Mouse (Mus musculus) forelimb bud, embryonic 11.5 days (tissue): Measurements from ENCODE around the gene Ip6k1.

Experiments
- DNase-seq: peaks from one replicate; pipeline ENCODE4 v3.0.0-alpha.2; 2012; ENCODE audit warnings: low read depth, low spot score

Ip6k1 gene

GRCm38 (mm10) chr9:108056361-108057261, 54.3 kb downstream of the Ip6k1 start:
- DNase-seq: no peak

- DNase-seq: no peak
Observed at GRCm38 (mm10) chr9:108057262-108057562, 54.9 kb downstream of the Ip6k1 start.

- no peak for DNase-seq
Observed at GRCm38 (mm10) chr9:108058291-108058690, 56.0 kb downstream of the Ip6k1 start.

- DNase-seq: no peak
Observed at GRCm38 (mm10) chr9:108062142-108062541, 59.8 kb downstream of the Ip6k1 start.

- DNase-seq: no peak
Observed at GRCm38 (mm10) chr9:108063361-108063760, 61.1 kb downstream of the Ip6k1 start.

- DNase-seq: peak; percentile 46
Observed at GRCm38 (mm10) chr9:108065491-108066011, 63.2 kb downstream of the Ip6k1 start.

GRCm38 (mm10) chr9:108067199-108067598, 64.9 kb downstream of the Ip6k1 start:
- DNase-seq: no peak

GRCm38 (mm10) chr9:108067900-108068299, 65.6 kb downstream of the Ip6k1 start:
- peak; percentile 89 for DNase-seq

GRCm38 (mm10) chr9:108069007-108069406, 66.7 kb downstream of the Ip6k1 start:
- no peak for DNase-seq

- no peak for DNase-seq
Observed at GRCm38 (mm10) chr9:108069529-108069928, 67.2 kb downstream of the Ip6k1 start.

- no peak for DNase-seq
Observed at GRCm38 (mm10) chr9:108071801-108072200, 69.5 kb downstream of the Ip6k1 start.

GRCm38 (mm10) chr9:108072481-108072924, 70.2 kb downstream of the Ip6k1 start:
- no peak for DNase-seq

GRCm38 (mm10) chr9:108073141-108073930, 71.0 kb downstream of the Ip6k1 start:
- DNase-seq: no peak

- DNase-seq: no peak
Observed at GRCm38 (mm10) chr9:108080168-108080567, 77.9 kb downstream of the Ip6k1 start, which contains the start of gene Mst1. Mst1 (plus strand) TSS chr9:108080436.

GRCm38 (mm10) chr9:108082549-108082948, 80.2 kb downstream of the Ip6k1 start:
- DNase-seq: no peak

GRCm38 (mm10) chr9:108082988-108083431, 80.7 kb downstream of the Ip6k1 start, which contains the start of gene Rnf123:
Rnf123 (minus strand) TSS chr9:108083346.
- DNase-seq: no peak

- DNase-seq: no peak
Observed at GRCm38 (mm10) chr9:108083561-108083960, 81.3 kb downstream of the Ip6k1 start.

- no peak for DNase-seq
Observed at GRCm38 (mm10) chr9:108085261-108085660, 83.0 kb downstream of the Ip6k1 start.

- no peak for DNase-seq
Observed at GRCm38 (mm10) chr9:108090611-108091120, 88.4 kb downstream of the Ip6k1 start.

- DNase-seq: no peak
Observed at GRCm38 (mm10) chr9:108093586-108093985, 91.3 kb downstream of the Ip6k1 start.

- DNase-seq: peak; percentile 92
Observed at GRCm38 (mm10) chr9:108094184-108094941, 92.1 kb downstream of the Ip6k1 start, which contains the start of gene Apeh. Apeh (minus strand) TSS chr9:108094606.
